Mouse (Mus musculus): ENCODE results near the gene Tapt1. TPM values are rescaled to one million over a fixed set of nuclear protein-coding genes. Genes with fewer than 3 reads are reported as not detected.

Tapt1 gene
- polyA plus RNA-seq, 1 experiment = 31.8 TPM

DNA sequence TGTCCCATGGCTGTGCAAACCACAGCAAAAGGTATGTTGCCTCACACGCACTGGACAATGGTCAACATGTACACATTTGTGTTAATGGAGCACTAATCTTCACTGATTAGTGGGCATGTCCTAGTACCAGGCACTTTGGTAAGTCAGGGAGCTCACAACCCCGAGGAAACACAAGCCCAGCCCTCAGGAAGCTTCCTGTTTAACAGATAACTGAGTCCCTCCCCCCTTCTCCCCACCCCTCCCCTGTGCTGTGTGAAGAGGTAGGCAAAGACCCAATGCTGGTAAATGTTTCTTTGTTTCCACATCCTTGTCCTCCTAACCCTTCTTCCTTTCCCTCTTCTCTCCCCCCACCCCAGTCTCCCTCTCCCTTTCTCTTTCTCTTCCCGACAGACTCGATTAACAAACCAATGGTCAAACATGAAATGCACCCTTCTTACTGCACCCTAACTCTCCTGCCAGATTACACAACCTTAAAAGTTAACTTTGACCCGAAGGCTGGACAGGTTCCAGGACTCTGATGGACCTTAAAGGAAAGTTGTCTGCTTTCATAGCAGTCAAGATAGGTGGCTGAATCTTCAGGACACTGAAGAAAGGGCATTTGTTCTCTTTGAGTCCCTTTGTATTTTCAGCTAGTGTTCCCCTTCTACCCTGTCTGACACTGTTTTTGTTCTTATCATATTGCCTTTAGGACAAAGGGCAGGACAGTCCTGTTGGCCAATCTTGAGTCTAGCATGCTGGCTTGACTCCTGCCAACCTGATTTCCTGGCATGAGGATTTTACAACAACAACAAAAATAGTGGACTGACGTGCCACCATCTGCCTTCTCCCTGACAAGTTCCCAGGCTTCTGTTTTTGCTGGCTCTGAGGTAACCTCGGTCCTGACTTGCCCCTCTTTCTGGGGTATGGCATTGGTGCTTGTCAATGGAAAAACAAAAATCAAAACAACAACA, 13.0 kb upstream of the Tapt1 start:
- 28% methylated on average over 7 of the region's 7 CpGs for WGBS
- no peak for DNase-seq

DNA sequence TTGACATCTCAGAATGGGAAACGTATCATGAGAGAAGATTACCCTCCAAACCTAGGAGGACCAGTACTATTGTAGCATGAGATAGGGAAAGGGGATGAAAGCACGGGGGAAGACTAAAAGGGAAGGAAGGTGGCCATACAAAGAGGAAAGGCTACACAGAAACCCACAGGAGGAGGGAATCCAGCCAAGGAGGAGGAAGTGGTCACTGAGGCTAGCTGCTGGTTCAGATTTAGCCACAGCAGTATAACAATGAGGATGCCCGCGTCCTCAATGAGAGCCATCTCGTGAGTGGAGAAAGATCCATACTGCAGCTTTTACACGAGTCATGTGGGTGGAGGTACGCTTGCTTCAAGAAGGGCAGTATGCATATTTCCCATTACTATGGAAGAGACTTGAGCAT, 11.8 kb upstream of the Tapt1 start:
- Histone ChIP-seq H3K4me3 (replicated peaks; ENCODE audit: extremely low read depth, low read depth, low read length) (no peak overlapping the region), H3K4me1 (ENCODE audit: control insufficient read depth, insufficient read depth, low read length) (peaks cover 11% of the 10 kb centered on the region)
- no peak for DNase-seq
- TF ChIP-seq POLR2A (IDR thresholded peaks at IDR 0.05; ENCODE audit: borderline replicate concordance, extremely low read depth, low read depth, low read length) (no peak), CTCF (IDR thresholded peaks at IDR 0.05; ENCODE audit: insufficient read depth, low read length) (no peak)
- 69% methylated on average over 7 of the region's 7 CpGs for WGBS

More for the DNA sequence above, 13.0 kb upstream of the Tapt1 start:
- Histone ChIP-seq H3K4me1 (ENCODE audit: control insufficient read depth, insufficient read depth, low read length) (peaks cover 11% of the 10 kb centered on the region), H3K4me3 (replicated peaks; ENCODE audit: extremely low read depth, low read depth, low read length) (no peak overlapping the region)
- TF ChIP-seq CTCF (IDR thresholded peaks at IDR 0.05; ENCODE audit: insufficient read depth, low read length) (no peak), POLR2A (IDR thresholded peaks at IDR 0.05; ENCODE audit: borderline replicate concordance, extremely low read depth, low read depth, low read length) (no peak)

DNA sequence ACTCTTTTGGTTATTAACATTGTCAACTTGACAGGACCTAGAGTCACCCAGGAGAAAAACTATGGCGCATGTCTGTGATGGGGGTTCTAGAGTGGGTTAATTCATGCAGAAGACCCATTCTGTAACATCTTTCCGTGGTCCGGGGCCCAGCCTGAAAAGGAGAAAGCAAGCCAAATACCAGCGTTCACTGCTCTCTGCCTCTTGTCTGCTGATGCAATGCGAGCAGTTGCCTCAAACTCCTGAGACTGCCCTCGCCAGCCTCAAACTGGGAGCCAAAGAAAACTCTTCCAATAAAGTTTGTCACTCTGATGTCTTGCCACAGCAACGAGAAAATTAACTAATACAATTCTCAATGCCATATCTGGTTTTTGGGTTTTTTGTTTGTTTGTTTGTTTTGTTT, 8.2 kb upstream of the Tapt1 start:
- Histone ChIP-seq H3K4me1 (ENCODE audit: control insufficient read depth, insufficient read depth, low read length) (peaks cover 7% of the 10 kb centered on the region), H3K4me3 (replicated peaks; ENCODE audit: extremely low read depth, low read depth, low read length) (no peak overlapping the region)
- no peak for TF ChIP-seq POLR2A (IDR thresholded peaks at IDR 0.05; ENCODE audit: borderline replicate concordance, extremely low read depth, low read depth, low read length)
- 84% methylated on average over 7 of the region's 7 CpGs for WGBS
- DNase-seq = no peak

DNA sequence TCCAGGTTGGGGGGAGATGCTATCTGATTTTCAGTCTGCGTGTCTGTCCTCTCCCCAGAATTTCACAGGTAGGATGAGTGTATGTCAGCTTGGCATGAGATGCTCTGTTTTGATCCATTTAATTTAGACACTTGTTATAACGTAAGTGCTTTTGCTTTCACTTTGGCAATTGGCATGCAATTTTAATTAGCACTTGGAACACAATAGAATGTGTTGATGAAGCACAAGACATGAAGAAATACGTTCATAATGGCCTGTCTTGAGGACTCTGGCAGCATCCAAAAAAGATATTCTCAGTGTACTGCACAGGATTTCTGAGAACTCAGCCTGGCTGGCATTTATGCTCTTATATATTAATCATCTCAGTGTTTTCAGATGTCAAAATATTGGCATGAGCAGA, 7.5 kb upstream of the Tapt1 start:
- Histone ChIP-seq H3K4me3 (replicated peaks; ENCODE audit: extremely low read depth, low read depth, low read length) (no peak overlapping the region), H3K4me1 (ENCODE audit: control insufficient read depth, insufficient read depth, low read length) (peaks cover under 1% of the 10 kb centered on the region; the same call in 1 of the 2 replicates)
- DNase-seq = no peak
- TF ChIP-seq POLR2A (IDR thresholded peaks at IDR 0.05; ENCODE audit: borderline replicate concordance, extremely low read depth, low read depth, low read length) (no peak), CTCF (IDR thresholded peaks at IDR 0.05; ENCODE audit: insufficient read depth, low read length) (no peak)
- WGBS = 68% methylated on average over 3 of the region's 3 CpGs

DNA sequence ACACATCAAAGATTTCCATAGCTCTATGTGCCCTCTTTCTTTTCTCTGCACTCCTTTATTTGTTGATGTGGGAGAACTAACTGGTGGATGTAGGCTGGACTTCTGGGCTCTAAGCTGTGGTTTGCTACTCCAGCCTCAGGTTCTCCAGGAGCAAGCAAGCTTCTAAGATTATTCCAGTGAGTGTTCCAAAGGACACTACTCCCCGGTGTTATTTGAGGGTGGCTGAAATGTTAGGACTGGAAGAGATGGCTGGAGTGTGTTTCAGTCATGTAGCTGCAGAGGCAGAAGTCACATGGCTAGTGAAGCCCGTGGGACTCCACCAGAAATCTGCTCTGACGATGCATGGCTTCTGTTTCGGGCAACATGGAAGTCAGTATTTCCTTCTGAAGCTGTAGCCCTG, 2.3 kb upstream of the Tapt1 start:
- no peak for TF ChIP-seq CTCF (IDR thresholded peaks at IDR 0.05; ENCODE audit: insufficient read depth, low read length)
- no peak for TF ChIP-seq POLR2A (IDR thresholded peaks at IDR 0.05; ENCODE audit: borderline replicate concordance, extremely low read depth, low read depth, low read length)
- Histone ChIP-seq H3K4me1 (ENCODE audit: control insufficient read depth, insufficient read depth, low read length) (peaks cover 17% of the 10 kb centered on the region), H3K4me3 (replicated peaks; ENCODE audit: extremely low read depth, low read depth, low read length) (no peak overlapping the region)
- 85% methylated on average over 4 of the region's 4 CpGs for WGBS
- DNase-seq = no peak

DNA sequence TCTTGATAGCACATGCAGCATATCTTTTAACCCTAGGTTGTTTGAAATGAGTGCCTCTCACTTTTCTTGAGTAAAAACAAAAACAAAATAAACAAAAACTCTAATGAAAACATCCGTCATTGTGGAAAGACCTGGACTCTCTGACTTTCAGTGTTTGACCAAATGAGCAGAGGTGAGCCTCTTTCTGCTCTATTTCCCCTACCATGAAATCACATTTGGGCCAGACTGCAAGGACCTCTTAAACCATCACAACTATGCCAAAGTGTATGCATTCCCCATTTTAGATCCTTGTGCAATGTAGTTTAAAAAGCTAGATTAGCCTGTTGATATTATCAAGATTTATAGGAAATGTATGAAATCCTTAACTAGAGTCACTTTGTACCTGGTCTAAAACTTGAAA, 1.9 kb upstream of the Tapt1 start:
- Histone ChIP-seq H3K4me1 (ENCODE audit: control insufficient read depth, insufficient read depth, low read length) (peaks cover 20% of the 10 kb centered on the region), H3K4me3 (replicated peaks; ENCODE audit: extremely low read depth, low read depth, low read length) (no peak overlapping the region)
- TF ChIP-seq CTCF (IDR thresholded peaks at IDR 0.05; ENCODE audit: insufficient read depth, low read length) (no peak), POLR2A (IDR thresholded peaks at IDR 0.05; ENCODE audit: borderline replicate concordance, extremely low read depth, low read depth, low read length) (no peak)
- no peak for DNase-seq
- 74% methylated on average over 1 of the region's 1 CpGs for WGBS

DNA sequence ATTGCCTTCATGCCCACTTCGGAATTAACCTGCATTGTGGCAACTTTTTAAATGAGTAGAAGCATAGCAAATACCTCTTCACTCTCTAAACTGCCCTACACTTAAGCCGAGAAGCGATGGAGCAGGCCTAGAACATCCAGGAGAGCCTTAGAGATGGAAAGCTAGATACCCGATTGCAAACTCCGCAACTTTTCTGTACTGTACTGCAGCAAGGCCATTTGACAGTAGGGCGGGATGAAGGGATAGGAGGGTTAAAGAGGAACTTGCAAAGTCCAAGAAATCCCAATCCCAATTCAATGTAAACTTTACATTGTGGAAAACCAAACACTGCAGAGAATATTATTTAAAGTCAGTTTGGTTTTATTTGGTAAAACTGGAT, 1.0 kb upstream of the Tapt1 start:
- 11% methylated on average over 6 of the region's 6 CpGs for WGBS
- DNase-seq = no peak
- TF ChIP-seq POLR2A (IDR thresholded peaks at IDR 0.05; ENCODE audit: borderline replicate concordance, extremely low read depth, low read depth, low read length) = no peak
- peak overlapping the region; percentile 57 for H3K4me3 ChIP-seq (replicated peaks; ENCODE audit: extremely low read depth, low read depth, low read length)
- peaks cover 23% of the 10 kb centered on the region for H3K4me1 ChIP-seq (ENCODE audit: control insufficient read depth, insufficient read depth, low read length)

DNA sequence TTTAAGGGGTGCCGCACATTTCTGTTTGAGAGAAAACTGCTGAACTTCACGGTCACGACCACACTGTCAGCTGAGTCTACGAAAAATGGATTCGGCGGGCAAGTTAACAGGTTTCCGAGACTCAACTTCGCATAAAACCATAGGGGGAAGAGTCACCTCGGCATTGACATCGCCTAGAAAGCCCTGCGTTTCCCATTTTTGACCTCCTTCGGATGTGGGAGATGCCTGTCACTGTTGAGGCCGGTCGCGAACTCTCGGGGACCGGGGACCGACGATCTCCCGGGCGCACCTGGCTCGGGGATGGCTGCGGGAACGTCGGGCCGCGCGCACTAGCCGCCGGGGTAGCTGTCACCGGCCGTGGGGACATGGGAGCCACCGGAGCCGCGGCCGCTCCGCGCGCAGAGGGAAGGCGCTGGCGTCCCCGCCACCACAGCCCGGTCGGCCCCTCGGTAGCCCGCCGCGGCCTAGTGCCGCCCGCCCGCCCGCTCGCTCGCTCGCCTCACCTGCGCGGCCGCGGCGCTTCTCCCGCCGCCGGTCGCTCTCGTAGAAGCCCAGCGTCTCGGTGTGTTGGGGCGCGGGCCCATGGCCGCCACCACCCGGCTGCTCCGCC, 410 bp downstream of the Tapt1 start:
- peak overlapping the region; percentile 91 for H3K4me3 ChIP-seq (replicated peaks; ENCODE audit: extremely low read depth, low read depth, low read length)
- peak; percentile 46 for DNase-seq
- TF ChIP-seq CTCF (IDR thresholded peaks at IDR 0.05; ENCODE audit: insufficient read depth, low read length) = no peak
- TF ChIP-seq POLR2A (IDR thresholded peaks at IDR 0.05; ENCODE audit: borderline replicate concordance, extremely low read depth, low read depth, low read length) = no peak
- under 1% methylated on average over 71 of the region's 72 CpGs for WGBS
- H3K4me1 ChIP-seq (ENCODE audit: control insufficient read depth, insufficient read depth, low read length) = peaks cover 23% of the 10 kb centered on the region

DNA sequence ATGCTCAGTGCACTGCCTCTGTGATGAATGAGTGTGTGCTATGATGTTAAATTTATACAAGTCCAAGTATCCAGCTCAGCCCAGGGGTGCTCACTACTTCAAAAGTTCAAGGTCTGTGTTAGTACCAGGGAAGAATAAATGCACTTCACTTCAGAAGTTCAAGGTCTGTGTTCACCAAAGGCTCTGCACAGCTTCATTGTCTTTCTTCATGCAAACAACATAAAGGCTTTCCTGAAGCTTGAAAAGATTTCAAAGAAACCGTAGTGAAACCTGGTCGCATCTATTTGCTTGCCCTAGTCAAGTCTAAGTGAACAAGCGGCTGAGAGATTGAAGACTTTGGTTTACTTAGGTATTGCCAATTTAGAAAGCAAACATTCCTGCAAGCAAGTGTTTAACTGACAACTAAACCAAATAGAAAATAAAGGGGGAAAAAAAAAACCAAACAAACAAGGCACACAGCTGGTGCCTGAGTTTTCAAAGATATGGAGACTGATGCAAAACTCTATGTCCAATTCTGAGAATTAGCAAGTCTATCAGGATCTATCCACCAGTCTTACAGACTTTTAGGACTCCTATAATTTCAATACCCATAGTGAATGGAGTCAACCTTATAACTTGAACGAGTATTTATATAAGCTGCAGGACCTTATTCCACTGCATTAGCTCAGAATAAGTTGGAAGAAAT, 1.4 kb downstream of the Tapt1 start:
- Histone ChIP-seq H3K4me1 (ENCODE audit: control insufficient read depth, insufficient read depth, low read length) (peaks cover 23% of the 10 kb centered on the region), H3K4me3 (replicated peaks; ENCODE audit: extremely low read depth, low read depth, low read length) (no peak overlapping the region)
- TF ChIP-seq POLR2A (IDR thresholded peaks at IDR 0.05; ENCODE audit: borderline replicate concordance, extremely low read depth, low read depth, low read length) (no peak), CTCF (IDR thresholded peaks at IDR 0.05; ENCODE audit: insufficient read depth, low read length) (no peak)
- DNase-seq = no peak
- WGBS = 43% methylated on average over 4 of the region's 4 CpGs

Data from lung, adult 2 months (tissue).